Mouse (Mus musculus) forebrain, embryonic 14.5 days (tissue): Measurements from ENCODE around the gene Grin3b. TPM values are rescaled to one million over a fixed set of nuclear protein-coding genes. Genes with fewer than 3 reads are reported as not detected.

Experiments used
- ATAC-seq: fragments of 200-750 bp; cut with Nextera tagmentation; 2 replicates; pipeline ENCODE4 v1.8.0; 2017; ENCODE audit warnings: mild to moderate bottlenecking, moderate library complexity
- DNase-seq: peaks from one replicate; pipeline ENCODE4 v3.0.0-alpha.2; 2015; ENCODE audit warnings: low spot score
- H3K27ac ChIP-seq: fragments of 300-500 bp; sonication (generic); 2 replicates; pipeline ENCODE4 v1.5.1; 2014; ENCODE audit warnings: low read depth, mild to moderate bottlenecking, control low read depth, low read length, moderate library complexity
- H3K27me3 ChIP-seq: fragments of 300-500 bp; sonication (generic); replicated peaks from 2 replicates; pipeline ENCODE4 v1.6.1; 2014; ENCODE audit warnings: low read length, control low read depth, mixed read lengths; ENCODE audit not compliant: control insufficient read depth, insufficient read depth
- H3K36me3 ChIP-seq: fragments of 300-500 bp; sonication (generic); 2 replicates; pipeline ENCODE4 v1.6.1; 2014; ENCODE audit warnings: low read length, control low read depth; ENCODE audit not compliant: control insufficient read depth, insufficient read depth
- H3K4me1 ChIP-seq: fragments of 300-500 bp; sonication (generic); 2 replicates; pipeline ENCODE4 v1.6.1; 2014; ENCODE audit warnings: antibody characterized with exemption, low read length, control low read depth; ENCODE audit not compliant: control insufficient read depth, insufficient read depth
- H3K4me2 ChIP-seq: fragments of 300-500 bp; sonication (generic); 2 replicates; pipeline ENCODE4 v1.6.1; 2014; ENCODE audit warnings: mild to moderate bottlenecking, control low read depth, low read length
- H3K4me3 ChIP-seq: fragments of 300-500 bp; sonication (generic); 2 replicates; pipeline ENCODE4 v1.5.1; 2014; ENCODE audit warnings: low read depth, low read length, control low read depth
- H3K9ac ChIP-seq: fragments of 300-500 bp; sonication (generic); 2 replicates; pipeline ENCODE4 v1.6.1; 2014; ENCODE audit warnings: mild to moderate bottlenecking, low read length, control low read depth, moderate library complexity
- H3K9me3 ChIP-seq: fragments of 300-500 bp; sonication (generic); replicated peaks from 2 replicates; pipeline ENCODE4 v1.6.1; 2016; ENCODE audit warnings: low read length, control low read depth, mixed read lengths; ENCODE audit not compliant: control insufficient read depth
- WGBS: fragments of 180-500 bp; shearing (Covaris S2); extraction: QIAGEN DNeasy Blood & Tissue Kit; methylation state at CpG from one replicate; pipeline ENCODE4 v1.1.7; 2014; 5-methylcytosine and 5-hydroxymethylcytosine counted together
- polyA plus RNA-seq: library from polyadenylated mRNA; unstranded; fragments of >200 nt; fragmentation: Nextera tagmentation; extraction: Ambion mirVana; gene quantifications from 2 replicates; pipeline ENCODE4 v1.2.1, GENCODE M21; 2014

The Grin3b gene
- polyA plus RNA-seq, 1 experiment from 2014 or later, result 0.23 TPM

GRCm38 (mm10) chr10:79945507-79946234, 24.8 kb upstream of the Grin3b start:
- Histone ChIP-seq H3K27me3 (no peaks in the 10 kb centered on the region), H3K36me3 (peaks cover 16% of the 10 kb centered on the region), H3K27ac (peak overlapping the region; percentile 17; the same call in 1 of the 2 replicates), H3K4me1 (peaks cover 3% of the 10 kb centered on the region; the same call in 1 of the 2 replicates), H3K4me2 (no peak overlapping the region), H3K9me3 (no peaks in the 10 kb centered on the region), H3K4me3 (no peak overlapping the region), H3K9ac (no peak overlapping the region)
- WGBS, result 18% methylated on average over 16 of the region's 16 CpGs
- ATAC-seq, result 0 out of 2 replicates have a peak, but pooled peaks have one; percentile 42
- peak; percentile 52 for DNase-seq

GRCm38 (mm10) chr10:79946752-79947322, 23.7 kb upstream of the Grin3b start:
- H3K27ac ChIP-seq, result no peak overlapping the region
- ATAC-seq (no peak), DNase-seq (no peak)
- H3K4me1 ChIP-seq, result peaks cover 3% of the 10 kb centered on the region; the same call in 1 of the 2 replicates
- no peaks in the 10 kb centered on the region for H3K9me3 ChIP-seq
- H3K9ac ChIP-seq, result no peak overlapping the region
- 21% methylated on average over 7 of the region's 7 CpGs for WGBS
- H3K4me2 ChIP-seq, result no peak overlapping the region
- H3K4me3 ChIP-seq, result no peak overlapping the region
- H3K36me3 ChIP-seq, result peaks cover 27% of the 10 kb centered on the region
- no peaks in the 10 kb centered on the region for H3K27me3 ChIP-seq

GRCm38 (mm10) chr10:79947502-79947901, 23.0 kb upstream of the Grin3b start:
- DNase-seq (no peak), ATAC-seq (no peak)
- Histone ChIP-seq H3K4me2 (no peak overlapping the region), H3K27me3 (no peaks in the 10 kb centered on the region), H3K4me3 (no peak overlapping the region), H3K9ac (no peak overlapping the region), H3K27ac (no peak overlapping the region), H3K4me1 (peaks cover 3% of the 10 kb centered on the region; the same call in 1 of the 2 replicates), H3K9me3 (no peaks in the 10 kb centered on the region), H3K36me3 (peaks cover 28% of the 10 kb centered on the region)
- 85% methylated on average over 6 of the region's 6 CpGs for whole genome bisulfite sequencing

GRCm38 (mm10) chr10:79949873-79950272, 20.6 kb upstream of the Grin3b start:
- no peak overlapping the region for H3K4me2 ChIP-seq
- H3K27ac ChIP-seq, result no peak overlapping the region
- H3K4me3 ChIP-seq, result no peak overlapping the region
- H3K27me3 ChIP-seq, result no peaks in the 10 kb centered on the region
- no peak overlapping the region for H3K9ac ChIP-seq
- peaks cover 3% of the 10 kb centered on the region; the same call in 1 of the 2 replicates for H3K4me1 ChIP-seq
- ATAC-seq, result no peak
- 96% methylated on average over 4 of the region's 4 CpGs for WGBS
- DNase-seq, result no peak
- H3K9me3 ChIP-seq, result no peaks in the 10 kb centered on the region
- peaks cover 38% of the 10 kb centered on the region for H3K36me3 ChIP-seq

GRCm38 (mm10) chr10:79950661-79951060, 19.9 kb upstream of the Grin3b start:
- Histone ChIP-seq H3K27me3 (no peaks in the 10 kb centered on the region), H3K4me3 (no peak overlapping the region), H3K36me3 (peaks cover 38% of the 10 kb centered on the region), H3K4me2 (no peak overlapping the region), H3K9ac (no peak overlapping the region), H3K9me3 (no peaks in the 10 kb centered on the region), H3K27ac (no peak overlapping the region), H3K4me1 (peaks cover 3% of the 10 kb centered on the region; the same call in 1 of the 2 replicates)
- no peak for ATAC-seq
- no peak for DNase-seq
- 85% methylated on average over 18 of the region's 18 CpGs for WGBS

GRCm38 (mm10) chr10:79953946-79954345, 16.6 kb upstream of the Grin3b start:
- 84% methylated on average over 6 of the region's 6 CpGs for WGBS
- Histone ChIP-seq H3K9me3 (no peaks in the 10 kb centered on the region), H3K27me3 (no peaks in the 10 kb centered on the region), H3K4me2 (no peak overlapping the region), H3K27ac (no peak overlapping the region), H3K4me1 (no peaks in the 10 kb centered on the region), H3K9ac (no peak overlapping the region), H3K4me3 (no peak overlapping the region), H3K36me3 (peaks cover 37% of the 10 kb centered on the region)
- DNase-seq (no peak), ATAC-seq (no peak)

- Histone ChIP-seq H3K4me2 (no peak overlapping the region), H3K4me3 (no peak overlapping the region), H3K27ac (no peak overlapping the region), H3K9ac (peak overlapping the region; percentile 29), H3K9me3 (no peaks in the 10 kb centered on the region), H3K4me1 (peaks cover 2% of the 10 kb centered on the region; the same call in 1 of the 2 replicates), H3K36me3 (peaks cover 23% of the 10 kb centered on the region), H3K27me3 (no peaks in the 10 kb centered on the region)
- ATAC-seq (no peak), DNase-seq (no peak)
- 78% methylated on average over 9 of the region's 9 CpGs for WGBS
Observed at GRCm38 (mm10) chr10:79955691-79956090, 14.8 kb upstream of the Grin3b start.

- Histone ChIP-seq H3K36me3 (peaks cover 16% of the 10 kb centered on the region), H3K27me3 (no peaks in the 10 kb centered on the region), H3K9ac (no peak overlapping the region), H3K4me3 (no peak overlapping the region), H3K4me1 (peaks cover 6% of the 10 kb centered on the region; the same call in 1 of the 2 replicates), H3K9me3 (no peaks in the 10 kb centered on the region), H3K4me2 (no peak overlapping the region), H3K27ac (no peak overlapping the region)
- ATAC-seq (no peak), DNase-seq (no peak)
- 23% methylated on average over 4 of the region's 4 CpGs for WGBS
Observed at GRCm38 (mm10) chr10:79956643-79957154, 13.8 kb upstream of the Grin3b start.
